Mouse (Mus musculus): ENCODE data around the gene Fam189a1. TPM values are rescaled to one million over a fixed set of nuclear protein-coding genes. Genes with fewer than 3 reads are reported as not detected.

Fam189a1 gene
- polyA plus RNA-seq, 1 experiment from 2014 or later = 0.49 TPM

- Histone ChIP-seq H3K27me3 (ENCODE audit: control insufficient read depth, insufficient read depth, low read length) (peaks cover 4% of the 10 kb centered on the region; the same call in 1 of the 2 replicates), H3K4me2 (no peak overlapping the region), H3K36me3 (ENCODE audit: control insufficient read depth, insufficient read depth, low read length) (no peaks in the 10 kb centered on the region), H3K4me3 (ENCODE audit: low read depth, low read length) (no peak overlapping the region), H3K9ac (ENCODE audit: low read depth, low read length) (no peak overlapping the region), H3K4me1 (ENCODE audit: control insufficient read depth, insufficient read depth, low read length) (no peaks in the 10 kb centered on the region), H3K9me3 (replicated peaks; ENCODE audit: control insufficient read depth, low read length) (no peaks in the 10 kb centered on the region), H3K27ac (ENCODE audit: low read depth, low read length) (no peak overlapping the region)
- ATAC-seq (replicated peaks; ENCODE audit: insufficient number of reproducible peaks, low FRiP score, low TSS enrichment) = no peak
- WGBS (ENCODE audit: insufficient replicate concordance) = 73% methylated on average over 11 of the region's 11 CpGs
These were observed 417.2 kb downstream of the Fam189a1 start for GRCm38 (mm10) chr7:64739131-64739530.

GRCm38 (mm10) chr7:64729785-64730184 lies 426.6 kb downstream of the Fam189a1 start:
- Histone ChIP-seq H3K4me3 (ENCODE audit: low read depth, low read length) (no peak overlapping the region), H3K9ac (ENCODE audit: low read depth, low read length) (no peak overlapping the region), H3K4me2 (no peak overlapping the region), H3K36me3 (ENCODE audit: control insufficient read depth, insufficient read depth, low read length) (no peaks in the 10 kb centered on the region), H3K4me1 (ENCODE audit: control insufficient read depth, insufficient read depth, low read length) (no peaks in the 10 kb centered on the region), H3K27ac (ENCODE audit: low read depth, low read length) (no peak overlapping the region), H3K9me3 (replicated peaks; ENCODE audit: control insufficient read depth, low read length) (no peaks in the 10 kb centered on the region), H3K27me3 (ENCODE audit: control insufficient read depth, insufficient read depth, low read length) (no peaks in the 10 kb centered on the region)
- ATAC-seq (replicated peaks; ENCODE audit: insufficient number of reproducible peaks, low FRiP score, low TSS enrichment) = no peak
- WGBS (ENCODE audit: insufficient replicate concordance) = 26% methylated on average over 7 of the region's 7 CpGs

- no peaks in the 10 kb centered on the region for H3K9me3 ChIP-seq (replicated peaks; ENCODE audit: control insufficient read depth, low read length)
- no peaks in the 10 kb centered on the region for H3K4me1 ChIP-seq (ENCODE audit: control insufficient read depth, insufficient read depth, low read length)
- no peak for ATAC-seq (replicated peaks; ENCODE audit: insufficient number of reproducible peaks, low FRiP score, low TSS enrichment)
- H3K27ac ChIP-seq (ENCODE audit: low read depth, low read length) = no peak overlapping the region
- no peak overlapping the region for H3K4me2 ChIP-seq
- 53% methylated on average over 3 of the region's 3 CpGs for WGBS (ENCODE audit: insufficient replicate concordance)
- H3K9ac ChIP-seq (ENCODE audit: low read depth, low read length) = no peak overlapping the region
- H3K27me3 ChIP-seq (ENCODE audit: control insufficient read depth, insufficient read depth, low read length) = no peaks in the 10 kb centered on the region
- H3K4me3 ChIP-seq (ENCODE audit: low read depth, low read length) = no peak overlapping the region
- H3K36me3 ChIP-seq (ENCODE audit: control insufficient read depth, insufficient read depth, low read length) = no peaks in the 10 kb centered on the region
These were observed 427.6 kb downstream of the Fam189a1 start for GRCm38 (mm10) chr7:64728816-64729215.

DNA sequence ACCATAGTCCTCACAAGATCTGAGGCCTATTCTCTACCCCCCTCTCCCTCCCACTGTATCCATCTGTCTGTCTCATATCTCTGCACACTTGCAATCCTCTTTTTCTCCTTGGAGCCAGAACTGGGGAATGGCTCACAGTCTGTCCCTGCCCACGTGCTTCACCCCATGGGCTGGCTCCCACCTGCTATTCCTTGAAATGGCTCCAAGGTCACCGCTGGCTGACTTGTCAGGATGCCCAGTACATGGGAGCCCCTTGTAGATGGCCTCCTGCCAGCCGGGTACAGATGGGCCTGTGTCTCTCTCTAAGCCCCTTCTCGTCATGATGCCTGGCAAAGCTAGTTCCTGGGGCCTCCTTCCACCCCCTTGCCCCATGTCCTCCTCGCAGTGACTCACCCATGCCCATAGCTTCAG lies 428.2 kb downstream of the Fam189a1 start:
- 78% methylated on average over 5 of the region's 5 CpGs for WGBS (ENCODE audit: insufficient replicate concordance)
- Histone ChIP-seq H3K4me3 (ENCODE audit: low read depth, low read length) (no peak overlapping the region), H3K9me3 (replicated peaks; ENCODE audit: control insufficient read depth, low read length) (no peaks in the 10 kb centered on the region), H3K4me2 (no peak overlapping the region), H3K9ac (ENCODE audit: low read depth, low read length) (no peak overlapping the region), H3K27me3 (ENCODE audit: control insufficient read depth, insufficient read depth, low read length) (no peaks in the 10 kb centered on the region), H3K4me1 (ENCODE audit: control insufficient read depth, insufficient read depth, low read length) (no peaks in the 10 kb centered on the region), H3K27ac (ENCODE audit: low read depth, low read length) (no peak overlapping the region), H3K36me3 (ENCODE audit: control insufficient read depth, insufficient read depth, low read length) (no peaks in the 10 kb centered on the region)
- ATAC-seq (replicated peaks; ENCODE audit: insufficient number of reproducible peaks, low FRiP score, low TSS enrichment) = no peak; the same call in 1 of the 2 replicates

DNA sequence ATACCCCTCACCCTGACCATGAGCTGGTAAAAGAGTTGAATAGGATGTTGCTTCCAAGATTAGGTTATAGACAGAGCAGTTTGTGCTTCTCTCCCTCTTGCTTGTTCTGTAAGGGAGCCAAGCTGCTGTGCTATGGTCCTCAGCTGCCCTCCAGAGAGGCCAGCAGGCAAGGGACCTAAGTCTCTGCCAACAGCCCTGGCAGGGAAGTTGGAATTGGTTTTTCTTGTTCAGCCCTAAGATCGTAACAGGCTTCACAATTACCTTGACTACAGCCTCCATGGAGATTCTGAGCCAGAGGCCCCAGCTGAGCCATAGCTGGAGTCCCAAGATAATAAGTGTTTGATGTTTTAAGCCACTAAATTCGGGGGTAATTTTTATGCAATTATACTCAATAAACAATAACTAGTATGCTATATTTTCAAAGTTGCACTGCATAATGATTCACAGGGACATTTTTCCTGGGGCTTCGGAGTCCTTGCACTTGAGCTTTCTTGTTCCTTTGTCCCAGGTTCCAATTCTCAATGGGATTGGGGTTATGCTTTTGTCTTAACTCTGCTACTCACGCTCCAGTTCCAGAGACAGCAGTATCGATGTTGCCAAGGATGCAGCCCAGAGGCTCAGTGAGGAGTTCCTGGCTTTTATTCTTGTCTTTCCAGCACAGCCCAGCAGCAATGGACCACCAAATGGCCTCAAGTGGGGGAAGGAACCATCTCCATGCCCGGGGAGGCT lies 430.2 kb downstream of the Fam189a1 start:
- Histone ChIP-seq H3K36me3 (ENCODE audit: control insufficient read depth, insufficient read depth, low read length) (no peaks in the 10 kb centered on the region), H3K4me3 (ENCODE audit: low read depth, low read length) (no peak overlapping the region), H3K4me2 (no peak overlapping the region), H3K9ac (ENCODE audit: low read depth, low read length) (no peak overlapping the region), H3K27me3 (ENCODE audit: control insufficient read depth, insufficient read depth, low read length) (no peaks in the 10 kb centered on the region), H3K27ac (ENCODE audit: low read depth, low read length) (no peak overlapping the region), H3K9me3 (replicated peaks; ENCODE audit: control insufficient read depth, low read length) (no peaks in the 10 kb centered on the region), H3K4me1 (ENCODE audit: control insufficient read depth, insufficient read depth, low read length) (no peaks in the 10 kb centered on the region)
- WGBS (ENCODE audit: insufficient replicate concordance) = 74% methylated on average over 6 of the region's 6 CpGs
- ATAC-seq (replicated peaks; ENCODE audit: insufficient number of reproducible peaks, low FRiP score, low TSS enrichment) = no peak

- no peaks in the 10 kb centered on the region for H3K4me1 ChIP-seq (ENCODE audit: control insufficient read depth, insufficient read depth, low read length)
- ATAC-seq (replicated peaks; ENCODE audit: insufficient number of reproducible peaks, low FRiP score, low TSS enrichment) = no peak
- WGBS (ENCODE audit: insufficient replicate concordance) = 77% methylated on average over 1 of the region's 1 CpGs
- no peaks in the 10 kb centered on the region for H3K27me3 ChIP-seq (ENCODE audit: control insufficient read depth, insufficient read depth, low read length)
- no peak overlapping the region for H3K27ac ChIP-seq (ENCODE audit: low read depth, low read length)
- no peak overlapping the region for H3K4me2 ChIP-seq
- no peak overlapping the region for H3K4me3 ChIP-seq (ENCODE audit: low read depth, low read length)
- no peaks in the 10 kb centered on the region for H3K9me3 ChIP-seq (replicated peaks; ENCODE audit: control insufficient read depth, low read length)
- no peaks in the 10 kb centered on the region for H3K36me3 ChIP-seq (ENCODE audit: control insufficient read depth, insufficient read depth, low read length)
- no peak overlapping the region for H3K9ac ChIP-seq (ENCODE audit: low read depth, low read length)
These were observed 432.0 kb downstream of the Fam189a1 start for GRCm38 (mm10) chr7:64724409-64724808.

GRCm38 (mm10) chr7:64723313-64723712 lies 433.1 kb downstream of the Fam189a1 start:
- Histone ChIP-seq H3K9me3 (replicated peaks; ENCODE audit: control insufficient read depth, low read length) (no peaks in the 10 kb centered on the region), H3K4me3 (ENCODE audit: low read depth, low read length) (no peak overlapping the region), H3K4me2 (no peak overlapping the region), H3K4me1 (ENCODE audit: control insufficient read depth, insufficient read depth, low read length) (no peaks in the 10 kb centered on the region), H3K9ac (ENCODE audit: low read depth, low read length) (no peak overlapping the region), H3K27ac (ENCODE audit: low read depth, low read length) (no peak overlapping the region), H3K27me3 (ENCODE audit: control insufficient read depth, insufficient read depth, low read length) (no peaks in the 10 kb centered on the region), H3K36me3 (ENCODE audit: control insufficient read depth, insufficient read depth, low read length) (no peaks in the 10 kb centered on the region)
- no peak for ATAC-seq (replicated peaks; ENCODE audit: insufficient number of reproducible peaks, low FRiP score, low TSS enrichment)
- 81% methylated on average over 3 of the region's 3 CpGs for WGBS (ENCODE audit: insufficient replicate concordance)

DNA sequence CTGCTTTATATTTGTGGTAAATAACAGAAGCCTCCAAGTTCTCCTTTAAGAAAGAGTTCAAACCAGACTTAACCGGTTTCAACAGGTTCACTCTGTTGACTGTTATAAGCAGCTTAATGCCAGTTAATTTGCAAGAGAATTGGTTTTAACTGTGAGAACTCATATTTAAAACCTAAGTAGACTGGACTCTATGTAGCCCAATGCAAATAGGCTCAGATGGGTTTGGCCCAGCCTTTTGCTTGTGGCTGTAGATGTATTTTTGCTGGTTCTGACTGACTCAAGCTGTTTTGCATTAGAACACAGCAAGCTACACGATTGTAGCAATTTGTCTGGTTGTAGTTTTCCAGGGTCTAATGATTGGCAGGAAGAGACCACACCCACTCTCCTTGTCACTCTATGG lies 440.1 kb downstream of the Fam189a1 start:
- ATAC-seq (replicated peaks; ENCODE audit: insufficient number of reproducible peaks, low FRiP score, low TSS enrichment) = no peak
- Histone ChIP-seq H3K27me3 (ENCODE audit: control insufficient read depth, insufficient read depth, low read length) (no peaks in the 10 kb centered on the region), H3K27ac (ENCODE audit: low read depth, low read length) (no peak overlapping the region), H3K9ac (ENCODE audit: low read depth, low read length) (no peak overlapping the region), H3K4me1 (ENCODE audit: control insufficient read depth, insufficient read depth, low read length) (no peaks in the 10 kb centered on the region), H3K4me3 (ENCODE audit: low read depth, low read length) (no peak overlapping the region), H3K36me3 (ENCODE audit: control insufficient read depth, insufficient read depth, low read length) (no peaks in the 10 kb centered on the region), H3K9me3 (replicated peaks; ENCODE audit: control insufficient read depth, low read length) (no peaks in the 10 kb centered on the region), H3K4me2 (no peak overlapping the region)
- WGBS (ENCODE audit: insufficient replicate concordance) = 74% methylated on average over 2 of the region's 2 CpGs
